Mouse (Mus musculus) embryo, embryonic 10 days (tissue): Measurements from ENCODE around the gene Rpe65.

ENCODE experiments used
- DNase-seq: peaks from one replicate; pipeline ENCODE4 v3.0.0-alpha.2; 2015; ENCODE audit warnings: low spot score

The Rpe65 gene

GRCm38 (mm10) chr3:159598875-159599274, at the start of gene Rpe65:
Gene Rpe65 (plus strand): TSS chr3:159599175.
- DNase-seq, result no peak

- no peak for DNase-seq
Observed at GRCm38 (mm10) chr3:159550224-159550623, 48.8 kb upstream of the Rpe65 start.

GRCm38 (mm10) chr3:159614977-159615376, 16.0 kb downstream of the Rpe65 start:
- DNase-seq, result no peak

- DNase-seq, result no peak
Observed at GRCm38 (mm10) chr3:159621026-159621425, 22.1 kb downstream of the Rpe65 start.

GRCm38 (mm10) chr3:159624010-159624409, 25.0 kb downstream of the Rpe65 start:
- no peak for DNase-seq

- no peak for DNase-seq
Observed at GRCm38 (mm10) chr3:159660741-159661140, 61.8 kb downstream of the Rpe65 start.

GRCm38 (mm10) chr3:159663333-159663732, 64.4 kb downstream of the Rpe65 start:
- no peak for DNase-seq
